Mouse (Mus musculus) T-helper 1 cell (primary cell): ENCODE data around the gene Vmn1r181.
"Not testable (repeated sequence)": the region's sequence is repeated elsewhere in the genome, so short reads cannot be mapped to it uniquely, and the experiment has no call there.

ENCODE experiments used
- in situ Hi-C: fragments of 300-600 bp; cut with MboI, MseI; formaldehyde crosslinking; loops from one replicate; pipeline ENCODE4 v1.15.1; 2025; ENCODE audit warnings: high pct_unique_total_duplicates

Gene Vmn1r181

GRCm38 (mm10) chr7:23974315-23974714 lies at the start of gene Vmn1r181:
TSS of gene Vmn1r181 (plus strand) at chr7:23974615.
- in situ Hi-C loops = not testable (repeated sequence)

DNA sequence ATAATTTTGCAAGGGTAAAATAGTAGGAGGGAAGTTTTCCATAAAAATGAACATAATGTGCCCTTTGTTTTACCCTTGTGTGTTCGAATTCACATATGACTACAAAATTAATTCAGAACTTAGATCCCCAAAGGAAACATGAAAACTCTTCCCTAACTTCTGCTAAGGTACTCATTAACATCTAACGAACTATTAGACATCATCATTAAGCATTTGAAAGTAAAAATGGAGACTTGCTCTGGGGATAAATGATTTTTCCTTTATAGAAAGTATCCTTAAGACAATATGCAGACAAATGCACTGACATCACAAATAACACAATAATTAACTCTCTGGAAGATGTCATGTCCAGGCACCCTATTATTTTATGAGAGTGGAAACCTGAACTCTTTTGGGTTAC lies 47.7 kb upstream of the Vmn1r181 start, which contains the start of gene Vmn1r179:
TSS of gene Vmn1r179 (plus strand) at position 301 of the 400 bp plus-strand sequence.
- in situ Hi-C loops = no loop called here

DNA sequence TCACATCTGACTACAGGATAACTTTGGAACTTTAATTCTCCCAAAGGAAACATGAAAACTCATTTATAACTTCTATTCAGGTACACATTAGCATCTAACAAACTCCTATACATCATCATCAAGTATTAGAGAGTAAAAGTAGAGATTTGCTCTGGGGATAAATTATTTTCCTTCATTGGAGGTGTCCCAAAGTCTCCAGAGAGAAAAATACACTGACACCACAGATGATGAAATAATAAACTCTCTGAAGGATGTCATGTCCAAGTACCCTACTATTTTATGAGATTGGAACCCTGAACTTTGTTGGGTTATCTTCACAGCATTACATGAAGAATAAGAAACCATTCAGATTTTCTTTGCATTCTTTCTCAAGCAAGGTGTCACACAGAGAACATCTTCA lies 24.1 kb upstream of the Vmn1r181 start, which contains the start of gene Vmn1r180:
TSS of gene Vmn1r180 (plus strand) at position 301 of the 400 bp plus-strand sequence.
- in situ Hi-C loops = no loop called here

DNA sequence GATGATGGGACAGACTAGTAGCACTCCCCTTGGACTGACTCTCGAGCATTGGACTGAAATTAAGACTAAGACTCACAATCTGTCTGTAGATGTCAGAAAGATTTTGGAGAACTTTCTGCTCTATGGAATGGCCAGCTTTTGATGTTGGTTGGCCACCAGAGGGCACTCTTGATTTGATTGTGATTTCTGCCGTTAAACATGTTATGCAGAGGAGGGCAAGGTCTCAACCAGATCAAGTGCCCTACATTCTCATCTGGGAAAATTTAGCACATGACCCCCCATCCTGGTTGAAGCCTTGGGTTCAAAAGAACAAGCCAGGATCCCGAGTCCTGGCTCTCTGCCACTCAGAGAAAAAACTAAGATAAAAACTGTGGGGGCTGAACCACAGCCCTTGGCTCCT lies 6.4 kb upstream of the Vmn1r181 start:
- in situ Hi-C loops = loop anchor here (5.0 kb wide), 2 partner anchors 324 to 389 kb away; no protein-coding TSS in a partner anchor

- in situ Hi-C loops = no loop called here
Observed at GRCm38 (mm10) chr7:24001391-24001790, 27.0 kb downstream of the Vmn1r181 start, which contains the start of gene V1rd19. TSS of gene V1rd19 (plus strand) at chr7:24001691.
